Mouse (Mus musculus): ENCODE measurements around the gene Ap4b1. TPM values are rescaled to one million over a fixed set of nuclear protein-coding genes. Genes with fewer than 3 reads are reported as not detected.
"Not testable (repeated sequence)": the region's sequence is repeated elsewhere in the genome, so short reads cannot be mapped to it uniquely, and the experiment has no call there.

Gene Ap4b1
- polyA plus RNA-seq, 1 experiment, result 14.8 TPM

GRCm38 (mm10) chr3:103792566-103792965 lies 16.8 kb upstream of the Ap4b1 start:
- Histone ChIP-seq H3K27ac (ENCODE audit: insufficient read depth, low read length) (no peak overlapping the region), H3K4me3 (ENCODE audit: insufficient read depth, low read length) (no peak overlapping the region), H3K4me1 (ENCODE audit: control insufficient read depth, insufficient read depth, low read length) (peaks cover 2% of the 10 kb centered on the region; the same call in 1 of the 2 replicates)
- no peak for TF ChIP-seq POLR2A (IDR thresholded peaks at IDR 0.05; ENCODE audit: extremely low read depth, insufficient read depth, low read length)
- TF ChIP-seq CTCF (IDR thresholded peaks at IDR 0.05; ENCODE audit: extremely low read depth, insufficient read depth, low read length), result no peak

- Histone ChIP-seq H3K4me3 (ENCODE audit: insufficient read depth, low read length) (no peak overlapping the region), H3K4me1 (ENCODE audit: control insufficient read depth, insufficient read depth, low read length) (peaks cover under 1% of the 10 kb centered on the region; the same call in 1 of the 2 replicates), H3K27ac (ENCODE audit: insufficient read depth, low read length) (no peak overlapping the region)
- no peak for TF ChIP-seq CTCF (IDR thresholded peaks at IDR 0.05; ENCODE audit: extremely low read depth, insufficient read depth, low read length)
- no peak for TF ChIP-seq POLR2A (IDR thresholded peaks at IDR 0.05; ENCODE audit: extremely low read depth, insufficient read depth, low read length)
These were observed 12.9 kb upstream of the Ap4b1 start for GRCm38 (mm10) chr3:103796389-103796788.

- Histone ChIP-seq H3K4me3 (ENCODE audit: insufficient read depth, low read length) (no peak overlapping the region), H3K4me1 (ENCODE audit: control insufficient read depth, insufficient read depth, low read length) (peaks cover 4% of the 10 kb centered on the region; the same call in 1 of the 2 replicates), H3K27ac (ENCODE audit: insufficient read depth, low read length) (no peak overlapping the region)
- TF ChIP-seq POLR2A (IDR thresholded peaks at IDR 0.05; ENCODE audit: extremely low read depth, insufficient read depth, low read length) (no peak), CTCF (IDR thresholded peaks at IDR 0.05; ENCODE audit: extremely low read depth, insufficient read depth, low read length) (no peak)
These were observed 9.8 kb upstream of the Ap4b1 start for GRCm38 (mm10) chr3:103799507-103799906.

GRCm38 (mm10) chr3:103801631-103802531 lies 7.4 kb upstream of the Ap4b1 start:
- Histone ChIP-seq H3K27ac (ENCODE audit: insufficient read depth, low read length) (peak overlapping the region; percentile 82), H3K4me3 (ENCODE audit: insufficient read depth, low read length) (no peak overlapping the region), H3K4me1 (ENCODE audit: control insufficient read depth, insufficient read depth, low read length) (peaks cover 4% of the 10 kb centered on the region; the same call in 1 of the 2 replicates)
- TF ChIP-seq CTCF (IDR thresholded peaks at IDR 0.05; ENCODE audit: extremely low read depth, insufficient read depth, low read length) (no peak), POLR2A (IDR thresholded peaks at IDR 0.05; ENCODE audit: extremely low read depth, insufficient read depth, low read length) (no peak)

- no peak for TF ChIP-seq CTCF (IDR thresholded peaks at IDR 0.05; ENCODE audit: extremely low read depth, insufficient read depth, low read length)
- no peak for TF ChIP-seq POLR2A (IDR thresholded peaks at IDR 0.05; ENCODE audit: extremely low read depth, insufficient read depth, low read length)
- H3K27ac ChIP-seq (ENCODE audit: insufficient read depth, low read length), result peak overlapping the region; percentile 38
- H3K4me3 ChIP-seq (ENCODE audit: insufficient read depth, low read length), result no peak overlapping the region
- H3K4me1 ChIP-seq (ENCODE audit: control insufficient read depth, insufficient read depth, low read length), result peaks cover 4% of the 10 kb centered on the region; the same call in 1 of the 2 replicates
These were observed 6.5 kb upstream of the Ap4b1 start for GRCm38 (mm10) chr3:103802861-103803260.

GRCm38 (mm10) chr3:103805671-103806070 lies 3.6 kb upstream of the Ap4b1 start:
- TF ChIP-seq POLR2A (IDR thresholded peaks at IDR 0.05; ENCODE audit: extremely low read depth, insufficient read depth, low read length) (no peak), CTCF (IDR thresholded peaks at IDR 0.05; ENCODE audit: extremely low read depth, insufficient read depth, low read length) (no peak)
- Histone ChIP-seq H3K4me1 (ENCODE audit: control insufficient read depth, insufficient read depth, low read length) (peaks cover 4% of the 10 kb centered on the region; the same call in 1 of the 2 replicates), H3K27ac (ENCODE audit: insufficient read depth, low read length) (no peak overlapping the region), H3K4me3 (ENCODE audit: insufficient read depth, low read length) (no peak overlapping the region)

GRCm38 (mm10) chr3:103809799-103810150 lies 455 bp downstream of the Ap4b1 start:
- no peaks in the 10 kb centered on the region for H3K4me1 ChIP-seq (ENCODE audit: control insufficient read depth, insufficient read depth, low read length)

GRCm38 (mm10) chr3:103810967-103811366 lies 1.6 kb downstream of the Ap4b1 start:
- no peak overlapping the region for H3K27ac ChIP-seq (ENCODE audit: insufficient read depth, low read length)
- TF ChIP-seq POLR2A (IDR thresholded peaks at IDR 0.05; ENCODE audit: extremely low read depth, insufficient read depth, low read length) (no peak), CTCF (IDR thresholded peaks at IDR 0.05; ENCODE audit: extremely low read depth, insufficient read depth, low read length) (no peak)
- H3K4me3 ChIP-seq (ENCODE audit: insufficient read depth, low read length), result no peak overlapping the region
- H3K4me1 ChIP-seq (ENCODE audit: control insufficient read depth, insufficient read depth, low read length), result no peaks in the 10 kb centered on the region

More at GRCm38 (mm10) chr3:103809799-103810150, 455 bp downstream of the Ap4b1 start:
- H3K27ac ChIP-seq (ENCODE audit: insufficient read depth, low read length), result peak overlapping the region; percentile 86
- peak overlapping the region; percentile 73 for H3K4me3 ChIP-seq (ENCODE audit: insufficient read depth, low read length)
- TF ChIP-seq CTCF (IDR thresholded peaks at IDR 0.05; ENCODE audit: extremely low read depth, insufficient read depth, low read length) (no peak), POLR2A (IDR thresholded peaks at IDR 0.05; ENCODE audit: extremely low read depth, insufficient read depth, low read length) (no peak)

GRCm38 (mm10) chr3:103827548-103827947 lies 18.2 kb downstream of the Ap4b1 start:
- Histone ChIP-seq H3K4me3 (ENCODE audit: insufficient read depth, low read length) (no peak overlapping the region), H3K4me1 (ENCODE audit: control insufficient read depth, insufficient read depth, low read length) (no peaks in the 10 kb centered on the region), H3K27ac (ENCODE audit: insufficient read depth, low read length) (no peak overlapping the region)
- TF ChIP-seq POLR2A (IDR thresholded peaks at IDR 0.05; ENCODE audit: extremely low read depth, insufficient read depth, low read length) (no peak), CTCF (IDR thresholded peaks at IDR 0.05; ENCODE audit: extremely low read depth, insufficient read depth, low read length) (0 out of 2 replicates have a peak, but pooled peaks have one; percentile 8)

GRCm38 (mm10) chr3:103829036-103829435 lies 19.7 kb downstream of the Ap4b1 start:
- Histone ChIP-seq H3K4me1 (ENCODE audit: control insufficient read depth, insufficient read depth, low read length) (no peaks in the 10 kb centered on the region), H3K27ac (ENCODE audit: insufficient read depth, low read length) (no peak overlapping the region), H3K4me3 (ENCODE audit: insufficient read depth, low read length) (no peak overlapping the region)
- no peak for TF ChIP-seq CTCF (IDR thresholded peaks at IDR 0.05; ENCODE audit: extremely low read depth, insufficient read depth, low read length)
- no peak for TF ChIP-seq POLR2A (IDR thresholded peaks at IDR 0.05; ENCODE audit: extremely low read depth, insufficient read depth, low read length)

GRCm38 (mm10) chr3:103830681-103831080 lies 21.4 kb downstream of the Ap4b1 start:
- not testable (repeated sequence) for H3K4me3 ChIP-seq (ENCODE audit: insufficient read depth, low read length); H3K27ac ChIP-seq (ENCODE audit: insufficient read depth, low read length); H3K4me1 ChIP-seq (ENCODE audit: control insufficient read depth, insufficient read depth, low read length)

Data from cortical plate, adult 2 months (tissue).